In genomic region chr5:134006470-134007126, GRCm38 (mm10) we compare ENCODE assay signal across 8 mouse cellular contexts.
DNase-seq lines count a peak whose midpoint lies in the region; ATAC-seq lines count a peak whose summit lies in the region.

No protein-coding gene starts in this region.

- no peaks in the 10 kb centered on the region for H3K9me3 ChIP-seq in embryonic facial prominence, embryonic 10.5 days
- H3K9me3 ChIP-seq in limb, embryonic 10.5 days (replicated peaks): no peaks in the 10 kb centered on the region
- H3K9me3 ChIP-seq in midbrain, embryonic 13.5 days: no peaks in the 10 kb centered on the region

- H3K4me1 ChIP-seq in embryonic facial prominence, embryonic 10.5 days: peaks cover 21% of the 10 kb centered on the region
- peaks cover 36% of the 10 kb centered on the region for H3K4me1 ChIP-seq in limb, embryonic 10.5 days
- H3K4me1 ChIP-seq in midbrain, embryonic 13.5 days (replicated peaks): peaks cover 17% of the 10 kb centered on the region; the same call in 1 of the 2 replicates

- WGBS in embryonic facial prominence, embryonic 10.5 days: 2% methylated on average over 14 of the region's 14 CpGs
- 1% methylated on average over 14 of the region's 14 CpGs for WGBS in limb, embryonic 10.5 days
- WGBS in midbrain, embryonic 13.5 days: under 1% methylated on average over 14 of the region's 14 CpGs

- peaks cover 16% of the 10 kb centered on the region for H3K27me3 ChIP-seq in embryonic facial prominence, embryonic 10.5 days (replicated peaks; ENCODE audit: low read depth, poor library complexity, severe bottlenecking)
- H3K27me3 ChIP-seq in limb, embryonic 10.5 days (ENCODE audit: low read depth, poor library complexity, severe bottlenecking): peaks cover 12% of the 10 kb centered on the region; the same call in 1 of the 2 replicates
- peaks cover 35% of the 10 kb centered on the region for H3K27me3 ChIP-seq in midbrain, embryonic 13.5 days

- H3K4me3 ChIP-seq in embryonic facial prominence, embryonic 10.5 days: peak overlapping the region; percentile 45
- peak overlapping the region; percentile 24; the same call in 1 of the 2 replicates for H3K4me3 ChIP-seq in limb, embryonic 10.5 days
- H3K4me3 ChIP-seq in midbrain, embryonic 13.5 days (replicated peaks): no peak overlapping the region

- H3K9ac ChIP-seq in midbrain, embryonic 13.5 days (replicated peaks): no peak overlapping the region

- DNase-seq in CD4-positive, CD25-positive, alpha-beta regulatory T cell, adult 2 months (ENCODE audit: low read depth, low spot score): peak; percentile 62
- peak; percentile 89 for DNase-seq in embryonic facial prominence, embryonic 10.5 days (ENCODE audit: low spot score)
- peak; percentile 94 for DNase-seq in heart, adult 11 months
- DNase-seq in kidney, adult 18-20 months: peak; percentile 75
- DNase-seq in limb, embryonic 10.5 days (ENCODE audit: low spot score): peak; percentile 91
- peak; percentile 47 to 73 for DNase-seq in spleen, postnatal 4 days (ENCODE audit: low spot score in 2 of 2)

- no peaks in the 10 kb centered on the region for H3K36me3 ChIP-seq in embryonic facial prominence, embryonic 10.5 days (replicated peaks)
- H3K36me3 ChIP-seq in limb, embryonic 10.5 days: no peaks in the 10 kb centered on the region
- H3K36me3 ChIP-seq in midbrain, embryonic 13.5 days: no peaks in the 10 kb centered on the region

- H3K4me2 ChIP-seq in midbrain, embryonic 13.5 days (replicated peaks): peak overlapping the region; percentile 40

- peak overlapping the region; percentile 80 for H3K27ac ChIP-seq in embryonic facial prominence, embryonic 10.5 days (replicated peaks)
- peak overlapping the region; percentile 83 for H3K27ac ChIP-seq in limb, embryonic 10.5 days
- H3K27ac ChIP-seq in midbrain, embryonic 13.5 days: 0 out of 2 replicates have a peak overlapping the region, but pooled peaks have one; percentile 2

- ATAC-seq in CD4-positive, CD25-positive, alpha-beta regulatory T cell, adult 4 months: no peak
- peak; percentile 91 for ATAC-seq in midbrain, embryonic 13.5 days

Comparison
In these comparisons a context has a peak if more than half of its experiments do, and no peak if none do; other contexts are left out.
1. H3K27ac ChIP-seq: peak in every context shown above with its lines; median percentile 83 in limb, embryonic 10.5 days; 80 in embryonic facial prominence, embryonic 10.5 days; 2 in midbrain, embryonic 13.5 days.